Mouse (Mus musculus): ENCODE data around the gene Atg7. TPM values are rescaled to one million over a fixed set of nuclear protein-coding genes. Genes with fewer than 3 reads are reported as not detected.
"Not testable (repeated sequence)": the region's sequence is repeated elsewhere in the genome, so short reads cannot be mapped to it uniquely, and the experiment has no call there.

Atg7 gene
- 19.0 and 20.3 TPM in 2 replicates for polyA plus RNA-seq (2016; fragmentation: Nextera tagmentation; extraction: Ambion mirVana)

- Histone ChIP-seq H3K27me3 (0 out of 2 replicates have a peak, but pooled peaks cover 4% of the 10 kb centered on the region), H3K9ac (peak within 1 kb of the TSS; percentile 63), H3K4me1 (peaks cover 9% of the 10 kb centered on the region), H3K27ac (peak within 1 kb of the TSS; percentile 52; the same call in 1 of the 2 replicates), H3K4me2 (replicated peaks) (peak within 1 kb of the TSS; percentile 91), H3K4me3 (peak within 1 kb of the TSS; percentile 68), H3K36me3 (no peaks in the 10 kb centered on the region), H3K9me3 (replicated peaks) (no peaks in the 10 kb centered on the region)
- WGBS = under 1% methylated on average over 38 of the region's 38 CpGs
- ATAC-seq (ENCODE audit: low FRiP score) = peak; percentile 86
Measured at GRCm38 (mm10) chr6:114642601-114643528, at the start of gene Atg7. Atg7 (plus strand) TSS chr6:114643097.

GRCm38 (mm10) chr6:114614076-114614475 lies 28.8 kb upstream of the Atg7 start:
- H3K36me3 ChIP-seq; ATAC-seq (ENCODE audit: low FRiP score); H3K27me3 ChIP-seq; H3K9me3 ChIP-seq (replicated peaks); H3K9ac ChIP-seq; H3K27ac ChIP-seq; H3K4me2 ChIP-seq (replicated peaks); H3K4me3 ChIP-seq; H3K4me1 ChIP-seq: not testable (repeated sequence)
- 3% methylated on average over 9 of the region's 17 CpGs for WGBS

- H3K36me3 ChIP-seq; H3K9me3 ChIP-seq (replicated peaks); H3K4me2 ChIP-seq (replicated peaks); H3K4me3 ChIP-seq; H3K27me3 ChIP-seq; H3K4me1 ChIP-seq; ATAC-seq (ENCODE audit: low FRiP score); H3K9ac ChIP-seq; H3K27ac ChIP-seq: not testable (repeated sequence)
- WGBS = no CpG with 5 or more reads among the region's 14 CpGs
Measured at GRCm38 (mm10) chr6:114633886-114634285, 9.0 kb upstream of the Atg7 start.

GRCm38 (mm10) chr6:114643716-114644115 lies 819 bp downstream of the Atg7 start:
- WGBS = 48% methylated on average over 8 of the region's 8 CpGs
- Histone ChIP-seq H3K4me2 (replicated peaks) (peak overlapping the region; percentile 91), H3K4me1 (peaks cover 9% of the 10 kb centered on the region), H3K27me3 (0 out of 2 replicates have a peak, but pooled peaks cover 4% of the 10 kb centered on the region), H3K9me3 (replicated peaks) (no peaks in the 10 kb centered on the region), H3K9ac (peak overlapping the region; percentile 63), H3K27ac (no peak overlapping the region), H3K4me3 (peak overlapping the region; percentile 68), H3K36me3 (no peaks in the 10 kb centered on the region)
- no peak for ATAC-seq (ENCODE audit: low FRiP score)

GRCm38 (mm10) chr6:114644531-114644930 lies 1.6 kb downstream of the Atg7 start:
- no peak overlapping the region for H3K27ac ChIP-seq
- no peaks in the 10 kb centered on the region for H3K36me3 ChIP-seq
- H3K4me1 ChIP-seq = peaks cover 9% of the 10 kb centered on the region
- H3K4me2 ChIP-seq (replicated peaks) = no peak overlapping the region
- 0 out of 2 replicates have a peak, but pooled peaks cover 4% of the 10 kb centered on the region for H3K27me3 ChIP-seq
- no peak overlapping the region for H3K4me3 ChIP-seq
- WGBS = 84% methylated on average over 1 of the region's 1 CpGs
- ATAC-seq (ENCODE audit: low FRiP score) = no peak
- H3K9ac ChIP-seq = no peak overlapping the region
- no peaks in the 10 kb centered on the region for H3K9me3 ChIP-seq (replicated peaks)

GRCm38 (mm10) chr6:114646201-114646600 lies 3.3 kb downstream of the Atg7 start:
- H3K27me3 ChIP-seq = no peaks in the 10 kb centered on the region
- H3K4me2 ChIP-seq (replicated peaks) = no peak overlapping the region
- WGBS = 71% methylated on average over 1 of the region's 1 CpGs

GRCm38 (mm10) chr6:114647011-114647410 lies 4.1 kb downstream of the Atg7 start:
- no peak overlapping the region for H3K4me3 ChIP-seq
- H3K9me3 ChIP-seq (replicated peaks) = no peaks in the 10 kb centered on the region
- 88% methylated on average over 6 of the region's 6 CpGs for WGBS
- no peaks in the 10 kb centered on the region for H3K36me3 ChIP-seq
- H3K4me1 ChIP-seq = peaks cover 15% of the 10 kb centered on the region
- H3K27ac ChIP-seq = no peak overlapping the region
- no peak overlapping the region for H3K9ac ChIP-seq
- ATAC-seq (ENCODE audit: low FRiP score) = no peak
- H3K4me2 ChIP-seq (replicated peaks) = no peak overlapping the region
- H3K27me3 ChIP-seq = no peaks in the 10 kb centered on the region

More at GRCm38 (mm10) chr6:114646201-114646600, 3.3 kb downstream of the Atg7 start:
- Histone ChIP-seq H3K27ac (no peak overlapping the region), H3K4me3 (no peak overlapping the region), H3K36me3 (no peaks in the 10 kb centered on the region), H3K4me1 (peaks cover 9% of the 10 kb centered on the region), H3K9me3 (replicated peaks) (no peaks in the 10 kb centered on the region), H3K9ac (no peak overlapping the region)
- no peak for ATAC-seq (ENCODE audit: low FRiP score)

GRCm38 (mm10) chr6:114648352-114649030 lies 5.6 kb downstream of the Atg7 start:
- no peak overlapping the region for H3K4me3 ChIP-seq
- H3K36me3 ChIP-seq = no peaks in the 10 kb centered on the region
- no peaks in the 10 kb centered on the region for H3K9me3 ChIP-seq (replicated peaks)
- ATAC-seq (ENCODE audit: low FRiP score) = no peak
- WGBS = 85% methylated on average over 4 of the region's 4 CpGs
- no peak overlapping the region for H3K27ac ChIP-seq
- peaks cover 19% of the 10 kb centered on the region for H3K4me1 ChIP-seq
- no peak overlapping the region for H3K4me2 ChIP-seq (replicated peaks)
- no peaks in the 10 kb centered on the region for H3K27me3 ChIP-seq
- no peak overlapping the region for H3K9ac ChIP-seq

- WGBS = 55% methylated on average over 3 of the region's 3 CpGs
- H3K27ac ChIP-seq = no peak overlapping the region
- ATAC-seq (ENCODE audit: low FRiP score) = peak; percentile 66
Measured at GRCm38 (mm10) chr6:114652209-114652608, 9.3 kb downstream of the Atg7 start.

GRCm38 (mm10) chr6:114656826-114657600 lies 14.1 kb downstream of the Atg7 start:
- ATAC-seq (ENCODE audit: low FRiP score) = no peak
- H3K4me1 ChIP-seq = peaks cover 6% of the 10 kb centered on the region
- no peak overlapping the region for H3K27ac ChIP-seq
- no peak overlapping the region for H3K9ac ChIP-seq
- no peaks in the 10 kb centered on the region for H3K36me3 ChIP-seq
- no peak overlapping the region for H3K4me3 ChIP-seq
- no peak overlapping the region for H3K4me2 ChIP-seq (replicated peaks)
- 0 out of 2 replicates have a peak, but pooled peaks cover 3% of the 10 kb centered on the region for H3K27me3 ChIP-seq
- 90% methylated on average over 7 of the region's 7 CpGs for WGBS
- H3K9me3 ChIP-seq (replicated peaks) = no peaks in the 10 kb centered on the region

More at GRCm38 (mm10) chr6:114652209-114652608, 9.3 kb downstream of the Atg7 start:
- Histone ChIP-seq H3K4me2 (replicated peaks) (no peak overlapping the region), H3K9ac (no peak overlapping the region), H3K4me3 (no peak overlapping the region), H3K36me3 (no peaks in the 10 kb centered on the region), H3K4me1 (peaks cover 11% of the 10 kb centered on the region), H3K9me3 (replicated peaks) (no peaks in the 10 kb centered on the region), H3K27me3 (0 out of 2 replicates have a peak, but pooled peaks cover 3% of the 10 kb centered on the region)

- Histone ChIP-seq H3K27ac (no peak overlapping the region), H3K9me3 (replicated peaks) (no peaks in the 10 kb centered on the region), H3K4me3 (no peak overlapping the region), H3K4me1 (no peaks in the 10 kb centered on the region), H3K36me3 (no peaks in the 10 kb centered on the region), H3K4me2 (replicated peaks) (no peak overlapping the region), H3K27me3 (0 out of 2 replicates have a peak, but pooled peaks cover 3% of the 10 kb centered on the region), H3K9ac (no peak overlapping the region)
- ATAC-seq (ENCODE audit: low FRiP score) = no peak
- 91% methylated on average over 4 of the region's 4 CpGs for WGBS
Measured at GRCm38 (mm10) chr6:114657807-114658206, 14.9 kb downstream of the Atg7 start.

All from hindbrain, embryonic 12.5 days (tissue).